Mouse (Mus musculus) gastrocnemius, adult 8-10 months (tissue): ENCODE measurements at regions not wholly inside any gene's neighbourhood (a gene's known extent, or its start where the extent isn't known, plus 50 kb on each side); places are given as distances from the start of the nearest gene placed in this dataset.
"Not testable (repeated sequence)": the region's sequence is repeated elsewhere in the genome, so short reads cannot be mapped to it uniquely, and the experiment has no call there.

Experiments
- DNase-seq, 2 experiments: peaks; one replicate each; pipeline ENCODE4 v3.0.0; 2022; ENCODE audit warnings: low spot score in 2 of 2

DNA sequence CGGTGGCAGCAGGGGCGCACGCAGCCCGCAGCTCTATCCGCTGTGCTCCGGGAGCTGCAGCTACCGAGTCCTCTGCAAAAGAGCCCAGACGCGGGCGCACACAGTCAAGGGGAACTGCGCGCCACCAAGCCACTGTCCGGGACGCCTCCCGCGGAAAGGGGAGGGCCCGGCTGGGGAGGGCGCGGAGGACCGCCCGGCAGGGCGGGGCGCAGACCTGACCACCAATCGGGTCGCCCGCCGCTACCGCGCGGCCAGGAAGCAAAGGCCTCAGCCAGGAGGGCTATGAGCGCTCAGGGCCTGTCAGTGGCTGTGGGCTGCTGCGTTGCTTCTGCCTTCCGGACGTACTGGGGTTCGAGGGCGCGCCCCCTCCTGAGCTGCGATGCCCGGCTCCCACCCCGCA is 1034.5 kb downstream of the Gm10330 start:
- peak; percentile 2 to 3 for DNase-seq

DNA sequence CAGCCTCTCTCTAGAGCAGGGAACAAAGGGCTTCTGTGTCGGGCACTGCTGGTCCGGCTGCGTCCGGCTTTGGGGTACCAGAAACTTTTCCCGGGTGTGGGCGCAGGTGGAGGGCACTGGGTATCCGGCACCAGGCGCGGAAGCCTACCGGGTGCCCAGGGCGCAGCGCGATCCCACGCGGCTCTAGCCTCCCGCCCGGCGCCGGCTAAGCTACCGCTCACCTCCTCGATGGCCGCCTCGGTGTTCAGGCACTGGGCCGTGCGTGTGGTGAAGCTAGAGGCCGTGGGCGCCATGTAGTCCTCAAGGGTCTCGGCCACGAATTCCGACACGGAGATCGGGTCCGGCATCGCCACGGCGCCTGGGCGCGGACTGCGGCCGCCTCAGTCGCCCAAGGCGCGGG is 1035.0 kb downstream of the Gm10330 start:
- not testable (repeated sequence) for DNase-seq
